Mouse (Mus musculus) MEL (cell line): ENCODE measurements at regions not wholly inside any gene's neighbourhood (a gene's known extent, or its start where the extent isn't known, plus 50 kb on each side); places are given as distances from the start of the nearest gene placed in this dataset.

Experiments
- DNase-seq: peaks from one replicate; pipeline ENCODE4 v3.0.0; 2011; ENCODE audit warnings: low read depth, low spot score
- H3K27ac ChIP-seq: 2 replicates; pipeline ENCODE4 v1.5.1; 2012; ENCODE audit warnings: low read depth, mild to moderate bottlenecking, control low read depth, low read length, moderate library complexity; ENCODE audit not compliant: control insufficient read depth
- H3K27me3 ChIP-seq, 2 experiments: fragments of 150-350 bp in 1 of 2; sonication (generic) in 1 of 2; 2 replicates each; pipeline ENCODE4 v1.6.1; 2012; ENCODE audit warnings: low read length in 2 of 2, mild to moderate bottlenecking in 2 of 2, improper control_type of control experiment in 1 of 2, moderate library complexity in 1 of 2; ENCODE audit not compliant: insufficient read depth in 2 of 2, control insufficient read depth in 1 of 2
- H3K36me3 ChIP-seq, 2 experiments: 2 replicates each; pipeline ENCODE4 v1.6.1; 2012 to 2014; ENCODE audit warnings: low read length in 2 of 2, improper control_type of control experiment in 1 of 2, inconsistent platforms in 1 of 2, mild to moderate bottlenecking in 1 of 2; ENCODE audit not compliant: insufficient read depth in 2 of 2, control insufficient read depth in 1 of 2
- H3K4me1 ChIP-seq, 2 experiments: fragments of 150-350 bp in 1 of 2; sonication (generic) in 1 of 2; 2 replicates each; pipeline ENCODE4 v1.6.1; 2012; ENCODE audit warnings: low read length in 2 of 2, improper control_type of control experiment in 1 of 2, mild to moderate bottlenecking in 1 of 2; ENCODE audit not compliant: insufficient read depth in 2 of 2, control insufficient read depth in 1 of 2
- H3K4me3 ChIP-seq, 2 experiments: fragments of 150-350 bp in 1 of 2; sonication (generic) in 1 of 2; 2 replicates each; pipeline ENCODE4 v1.5.1; 2012; ENCODE audit warnings: low read depth in 2 of 2, low read length in 2 of 2, mild to moderate bottlenecking in 2 of 2, moderate library complexity in 2 of 2, control low read depth in 1 of 2, improper control_type of control experiment in 1 of 2; ENCODE audit not compliant: control insufficient read depth in 1 of 2, insufficient read depth in 1 of 2
- H3K79me2 ChIP-seq: 2 replicates; pipeline ENCODE4 v1.6.1; 2012; ENCODE audit warnings: mild to moderate bottlenecking, low read length, moderate library complexity; ENCODE audit not compliant: control insufficient read depth, poor library complexity, insufficient read depth
- H3K9ac ChIP-seq: 2 replicates; pipeline ENCODE4 v1.6.1; 2012; ENCODE audit warnings: low read depth, mild to moderate bottlenecking, control low read depth, low read length, moderate library complexity; ENCODE audit not compliant: control insufficient read depth, poor library complexity, severe bottlenecking
- H3K9me3 ChIP-seq: fragments of 150-350 bp; sonication (generic); replicated peaks from 2 replicates; pipeline ENCODE4 v1.6.1; 2012; ENCODE audit warnings: mild to moderate bottlenecking, low read length, improper control_type of control experiment, moderate library complexity; ENCODE audit not compliant: insufficient read depth
- BHLHE40 ChIP-seq: IDR thresholded peaks from 2 replicates; pipeline ENCODE4 v1.6.1; 2012; ENCODE audit warnings: low read depth, mild to moderate bottlenecking, inconsistent platforms, low read length, improper control_type of control experiment, borderline replicate concordance
- EP300 ChIP-seq, 2 experiments: IDR thresholded peaks; 2 replicates each; pipeline ENCODE4 v1.6.1; 2011; ENCODE audit warnings: improper control_type of control experiment in 2 of 2, low read length in 2 of 2, low read depth in 1 of 2, mild to moderate bottlenecking in 1 of 2
- ETS1 ChIP-seq: IDR thresholded peaks from 2 replicates; pipeline ENCODE4 v1.6.1; 2012; ENCODE audit warnings: low read depth, mild to moderate bottlenecking, inconsistent platforms, low read length, improper control_type of control experiment, moderate library complexity
- GATA1 ChIP-seq: IDR thresholded peaks from 2 replicates; pipeline ENCODE4 v1.6.1; 2011; ENCODE audit warnings: low read depth, low read length, improper control_type of control experiment
- NELFE ChIP-seq: IDR thresholded peaks from 2 replicates; pipeline ENCODE4 v1.6.1; 2011; ENCODE audit warnings: low read depth, low read length, improper control_type of control experiment
- POLR2A ChIP-seq, 2 experiments: IDR thresholded peaks; 2 replicates each; pipeline ENCODE4 v1.6.1; 2011 to 2012; ENCODE audit warnings: low read length in 2 of 2, mild to moderate bottlenecking in 2 of 2, control low read depth in 1 of 2, improper control_type of control experiment in 1 of 2, low read depth in 1 of 2, moderate library complexity in 1 of 2; ENCODE audit not compliant: control insufficient read depth in 1 of 2, insufficient read depth in 1 of 2, poor library complexity in 1 of 2
- POLR2AphosphoS2 ChIP-seq: IDR thresholded peaks from 2 replicates; pipeline ENCODE4 v1.6.1; 2011; ENCODE audit warnings: low read length, improper control_type of control experiment
- POLR2AphosphoS5 ChIP-seq: IDR thresholded peaks from 2 replicates; pipeline ENCODE4 v1.6.1; 2012; ENCODE audit warnings: low read depth, borderline replicate concordance, mild to moderate bottlenecking, inconsistent platforms, low read length, moderate library complexity, mixed read lengths
- RAD21 ChIP-seq: IDR thresholded peaks from 2 replicates; pipeline ENCODE4 v1.6.1; 2011; ENCODE audit warnings: mild to moderate bottlenecking, low read depth, low read length, improper control_type of control experiment
- SMC3 ChIP-seq: IDR thresholded peaks from 2 replicates; pipeline ENCODE4 v1.6.1; 2011; ENCODE audit warnings: low read depth, low read length, improper control_type of control experiment
- TCF12 ChIP-seq: IDR thresholded peaks from 2 replicates; pipeline ENCODE4 v1.6.1; 2014; ENCODE audit warnings: low read depth, mild to moderate bottlenecking, inconsistent platforms, low read length, improper control_type of control experiment, moderate library complexity
- UBTF ChIP-seq: IDR thresholded peaks from 2 replicates; pipeline ENCODE4 v1.6.1; 2012; ENCODE audit warnings: low read depth, mild to moderate bottlenecking, inconsistent platforms, low read length, improper control_type of control experiment, moderate library complexity, borderline replicate concordance; ENCODE audit not compliant: insufficient read depth
- ZMIZ1 ChIP-seq: IDR thresholded peaks from 2 replicates; pipeline ENCODE4 v1.6.1; 2012; ENCODE audit warnings: low read depth, mild to moderate bottlenecking, inconsistent platforms, low read length, improper control_type of control experiment, moderate library complexity
- ZNF384 ChIP-seq: IDR thresholded peaks from 2 replicates; pipeline ENCODE4 v1.6.1; 2012; ENCODE audit warnings: low read depth, mild to moderate bottlenecking, inconsistent platforms, low read length, improper control_type of control experiment

GRCm38 (mm10) chr15:59215239-59215638, 326.1 kb downstream of the Gm49356 start:
- DNase-seq = no peak
- Histone ChIP-seq H3K27me3 (no peaks in the 10 kb centered on the region; a peak in 1 of 4 replicates), H3K27ac (no peak overlapping the region), H3K4me1 (no peaks in the 10 kb centered on the region), H3K4me3 (no peak overlapping the region), H3K36me3 (no peaks in the 10 kb centered on the region), H3K79me2 (no peaks in the 10 kb centered on the region), H3K9me3 (no peaks in the 10 kb centered on the region), H3K9ac (no peak overlapping the region)
- TF ChIP-seq ZNF384 (no peak), TCF12 (no peak), EP300 (IDR thresholded peaks at IDR 0.05; ENCODE audit: low read depth in 1 of 2, low read length in 2 of 2) (no peak)

- no peak overlapping the region for H3K4me3 ChIP-seq
- H3K36me3 ChIP-seq = no peaks in the 10 kb centered on the region
- H3K27ac ChIP-seq = no peak overlapping the region
- H3K9ac ChIP-seq = no peak overlapping the region
- DNase-seq = no peak
- H3K4me1 ChIP-seq = no peaks in the 10 kb centered on the region
- H3K79me2 ChIP-seq = no peaks in the 10 kb centered on the region
- no peaks in the 10 kb centered on the region; a peak in 1 of 4 replicates for H3K27me3 ChIP-seq
- no peaks in the 10 kb centered on the region for H3K9me3 ChIP-seq
- TF ChIP-seq ETS1 (no peak), ZMIZ1 (no peak), BHLHE40 (no peak), NELFE (no peak), POLR2A (IDR thresholded peaks at IDR 0.05; ENCODE audit: control insufficient read depth in 1 of 2, insufficient read depth in 1 of 2, low read depth in 1 of 2, low read length in 2 of 2, poor library complexity in 1 of 2) (no peak), RAD21 (no peak), SMC3 (no peak)
Observed at GRCm38 (mm10) chr15:59217481-59217880, 328.4 kb downstream of the Gm49356 start.

- no peak for TF ChIP-seq UBTF
- TF ChIP-seq TCF12 = no peak
- TF ChIP-seq GATA1 = no peak
- TF ChIP-seq POLR2AphosphoS2 = no peak
- TF ChIP-seq SMC3 = no peak
- no peak for TF ChIP-seq NELFE
- no peak for TF ChIP-seq POLR2AphosphoS5
- H3K27ac ChIP-seq = no peak overlapping the region
- H3K9me3 ChIP-seq = no peaks in the 10 kb centered on the region
- no peak for DNase-seq
- H3K36me3 ChIP-seq = no peaks in the 10 kb centered on the region
- no peaks in the 10 kb centered on the region for H3K79me2 ChIP-seq
- H3K9ac ChIP-seq = no peak overlapping the region
- H3K4me1 ChIP-seq = no peaks in the 10 kb centered on the region
- no peak overlapping the region for H3K4me3 ChIP-seq
- H3K27me3 ChIP-seq = no peaks in the 10 kb centered on the region; a peak in 1 of 4 replicates
Observed at GRCm38 (mm10) chr15:59218916-59219315, 329.8 kb downstream of the Gm49356 start.
